Comparison of ENCODE assay signal across 9 mouse cellular contexts in the genomic region with DNA sequence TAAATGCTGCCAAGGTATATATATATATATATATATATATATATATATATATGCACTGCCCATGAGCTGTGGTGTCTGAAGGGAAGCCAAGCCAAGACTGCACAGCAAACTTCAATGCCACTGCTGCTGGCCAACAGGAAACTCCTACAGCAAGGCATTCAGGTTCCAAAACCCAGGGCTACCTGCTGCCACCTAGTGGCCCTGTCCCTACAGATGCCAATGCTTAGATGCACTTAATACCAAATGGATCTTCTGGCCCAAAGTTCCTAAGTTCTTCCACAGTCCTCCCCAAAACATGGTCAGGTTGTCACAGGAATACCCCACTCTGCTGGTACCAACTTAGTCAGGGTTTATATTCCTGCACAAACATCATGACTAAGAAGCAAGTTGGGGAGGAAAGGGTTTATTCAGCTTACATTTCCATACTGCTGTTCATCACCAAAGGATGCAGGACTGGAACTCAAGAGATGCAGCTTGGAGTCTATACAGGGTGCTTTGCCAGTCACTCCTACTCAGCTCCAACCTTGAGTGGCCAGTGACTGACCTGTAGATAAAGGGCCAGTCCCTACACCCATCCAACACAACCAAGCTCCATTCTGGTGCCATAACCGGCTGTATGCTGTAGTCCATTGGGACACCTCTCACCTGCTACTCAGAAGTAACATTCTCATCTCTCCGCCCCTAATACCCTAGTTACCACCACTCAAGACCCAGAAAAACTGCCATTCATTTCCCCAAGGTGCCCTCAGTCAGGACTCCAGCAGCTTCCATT. TPM values are rescaled to one million over a fixed set of nuclear protein-coding genes. Genes with fewer than 3 reads are reported as not detected.
DNase-seq lines count a peak whose midpoint lies in the region; ATAC-seq and TF ChIP-seq lines count a peak whose summit lies in the region.
"Had no signal": no experiment of that assay in that cellular context is flagged by ENCODE, and none has a peak within 500 bp of the region (broad histone marks: within the 10 kb centered on the region; RNA-seq: fewer than 3 reads in every experiment).

No protein-coding gene starts in this region.

- H3K4me1 ChIP-seq in kidney, postnatal 0 days (replicated peaks; ENCODE audit: insufficient read depth, low read length), result peaks cover 13% of the 10 kb centered on the region
- peaks cover 18% of the 10 kb centered on the region for H3K4me1 ChIP-seq in liver, adult 2 months (ENCODE audit: control insufficient read depth, insufficient read depth, low read length)

- no peak overlapping the region for H3K9ac ChIP-seq in kidney, postnatal 0 days (ENCODE audit: low read depth, low read length)
- no peak overlapping the region for H3K9ac ChIP-seq in liver, adult 2 months (ENCODE audit: low read depth, low read length)
- H3K9ac ChIP-seq: embryonic facial prominence, embryonic 12.5 days had no signal

- peaks cover 36% of the 10 kb centered on the region for H3K36me3 ChIP-seq in kidney, postnatal 0 days (ENCODE audit: insufficient read depth, low read length)
- peaks cover 15% of the 10 kb centered on the region for H3K36me3 ChIP-seq in liver, adult 2 months (ENCODE audit: control insufficient read depth, insufficient read depth, low read length)

- no peak; the same call in 1 of the 2 replicates for ATAC-seq in kidney, postnatal 0 days (replicated peaks; ENCODE audit: low FRiP score, low read depth)

- no peaks in the 10 kb centered on the region for H3K27me3 ChIP-seq in kidney, postnatal 0 days (ENCODE audit: insufficient read depth, low read length)
- H3K27me3 ChIP-seq in liver, adult 2 months (ENCODE audit: control insufficient read depth, insufficient read depth, low read length), result no peaks in the 10 kb centered on the region
- H3K27me3 ChIP-seq: embryonic facial prominence, embryonic 12.5 days had no signal

- H3K27ac ChIP-seq in kidney, postnatal 0 days, result no peak overlapping the region; the same call in 1 of the 2 replicates
- H3K27ac ChIP-seq in liver, adult 2 months (replicated peaks; ENCODE audit: insufficient read depth, low read depth, low read length), result no peak overlapping the region
- H3K27ac ChIP-seq: embryonic facial prominence, embryonic 12.5 days had no signal

- H3K9me3 ChIP-seq in kidney, postnatal 0 days (replicated peaks; ENCODE audit: low read length), result no peaks in the 10 kb centered on the region
- H3K9me3 ChIP-seq: embryonic facial prominence, embryonic 12.5 days had no signal

- H3K4me3 ChIP-seq in kidney, postnatal 0 days (replicated peaks; ENCODE audit: low read depth, low read length), result no peak overlapping the region
- no peak overlapping the region for H3K4me3 ChIP-seq in liver, adult 2 months (ENCODE audit: insufficient read depth, low read depth, low read length)
- H3K4me3 ChIP-seq: embryonic facial prominence, embryonic 12.5 days had no signal

- no peak for TF ChIP-seq POLR2A in liver, adult 2 months (IDR thresholded peaks at IDR 0.05; ENCODE audit: extremely low read depth, insufficient read depth, low read length)

- 69% methylated on average over 2 of the region's 2 CpGs for WGBS in kidney, postnatal 0 days
- 80% methylated on average over 2 of the region's 2 CpGs for WGBS in liver, adult 2 months

- peak; percentile 84 for TF ChIP-seq CTCF in kidney, postnatal 0 days (IDR thresholded peaks at IDR 0.05; ENCODE audit: low read depth)
- TF ChIP-seq CTCF in liver, adult 2 months (IDR thresholded peaks at IDR 0.05; ENCODE audit: low read depth, low read length), result peak; percentile 91

- H3K79me2 ChIP-seq in liver, adult 2 months (ENCODE audit: control insufficient read depth, insufficient read depth, low read length), result peaks cover 11% of the 10 kb centered on the region

- DNase-seq in A20 (ENCODE audit: low read depth, low spot score), result peak; percentile 77
- DNase-seq in adrenal gland, adult 2 months, result peak; percentile 83
- peak; percentile 69 for DNase-seq in embryo, embryonic 11.5 days (ENCODE audit: low read depth, low spot score)
- peak; percentile 82 to 90 for DNase-seq in heart, adult 18-20 months
- peak; percentile 91 for DNase-seq in kidney, postnatal 0 days (ENCODE audit: low spot score)
- DNase-seq in liver, adult 2 months (ENCODE audit: extremely low read depth, low read depth, low spot score), result peak; percentile 78
- DNase-seq in neural tube, embryonic 10.5 days (ENCODE audit: extremely low spot score, low spot score), result peak; percentile 73
- DNase-seq in testis, postnatal 10 days (ENCODE audit: low spot score), result peak; percentile 92

- no peak overlapping the region for H3K4me2 ChIP-seq in kidney, postnatal 0 days (ENCODE audit: low read length)
- H3K4me2 ChIP-seq: embryonic facial prominence, embryonic 12.5 days had no signal

RNA-seq across cellular contexts. Expression of gene RPS10-NUDT3, which starts 5.6 kb away (rescaled TPM):
- total RNA-seq in adrenal gland, adult 2 months (2021), result not detected
- polyA plus RNA-seq in adrenal gland, adult 2 months (2012; rRNA removed), result not detected in 2 replicates
- under 1 TPM in 1 of 2 experiments, not detected in 1; 0.84 TPM for total RNA-seq in heart, adult 18-20 months (2021)
- polyA plus RNA-seq in kidney, postnatal 0 days (2015; fragmentation: Nextera tagmentation; extraction: Ambion mirVana), result not detected in 2 replicates
- not detected in 2 replicates for total RNA-seq in liver, adult 2 months (2014; rRNA removed)
- polyA plus RNA-seq in liver, adult 2 months (2012; rRNA removed), result not detected in 2 replicates
- polyA plus RNA-seq: embryonic facial prominence, embryonic 12.5 days had no signal

RNA-seq across cellular contexts. Expression of gene Nudt3, which starts 6.1 kb away (rescaled TPM):
- total RNA-seq in adrenal gland, adult 2 months (2021), result 100 to 1,000 TPM; 152 to 217 TPM
- 114 and 124 TPM in 2 replicates for polyA plus RNA-seq in adrenal gland, adult 2 months (2012; rRNA removed)
- total RNA-seq in heart, adult 18-20 months (2021), result 100 to 1,000 TPM; 323 to 334 TPM
- 69.5 and 70.2 TPM in 2 replicates for polyA plus RNA-seq in kidney, postnatal 0 days (2015; fragmentation: Nextera tagmentation; extraction: Ambion mirVana)
- total RNA-seq in liver, adult 2 months (2014; rRNA removed), result 19.5 and 21.1 TPM in 2 replicates
- polyA plus RNA-seq in liver, adult 2 months (2012; rRNA removed), result 23.5 and 25.5 TPM in 2 replicates

RNA-seq across cellular contexts. Expression of gene Rps10, which starts 7.0 kb away (rescaled TPM):
- 1,000 to 10,000 TPM; 1,036 to 1,116 TPM for total RNA-seq in adrenal gland, adult 2 months (2021)
- polyA plus RNA-seq in adrenal gland, adult 2 months (2012; rRNA removed), result 886 and 939 TPM in 2 replicates
- 100 to 1,000 TPM; 527 to 608 TPM for total RNA-seq in heart, adult 18-20 months (2021)
- 1,042 and 1,140 TPM in 2 replicates for polyA plus RNA-seq in kidney, postnatal 0 days (2015; fragmentation: Nextera tagmentation; extraction: Ambion mirVana)
- total RNA-seq in liver, adult 2 months (2014; rRNA removed), result 416 and 461 TPM in 2 replicates
- 407 and 437 TPM in 2 replicates for polyA plus RNA-seq in liver, adult 2 months (2012; rRNA removed)

RNA-seq across cellular contexts. Expression of gene Pacsin1, which starts 25.9 kb away (rescaled TPM):
- total RNA-seq in adrenal gland, adult 2 months (2021), result 1 to 10 TPM; 2.5 to 5.6 TPM
- 3.0 and 3.8 TPM in 2 replicates for polyA plus RNA-seq in adrenal gland, adult 2 months (2012; rRNA removed)
- total RNA-seq in heart, adult 18-20 months (2021), result under 1 TPM; 0.25 to 0.67 TPM
- 1.6 and 1.7 TPM in 2 replicates for polyA plus RNA-seq in kidney, postnatal 0 days (2015; fragmentation: Nextera tagmentation; extraction: Ambion mirVana)
- total RNA-seq in liver, adult 2 months (2014; rRNA removed), result 0.27 TPM in 1 of 2 replicates, not detected in the other
- polyA plus RNA-seq in liver, adult 2 months (2012; rRNA removed), result 0.16 and 0.23 TPM in 2 replicates
